In the genomic region with DNA sequence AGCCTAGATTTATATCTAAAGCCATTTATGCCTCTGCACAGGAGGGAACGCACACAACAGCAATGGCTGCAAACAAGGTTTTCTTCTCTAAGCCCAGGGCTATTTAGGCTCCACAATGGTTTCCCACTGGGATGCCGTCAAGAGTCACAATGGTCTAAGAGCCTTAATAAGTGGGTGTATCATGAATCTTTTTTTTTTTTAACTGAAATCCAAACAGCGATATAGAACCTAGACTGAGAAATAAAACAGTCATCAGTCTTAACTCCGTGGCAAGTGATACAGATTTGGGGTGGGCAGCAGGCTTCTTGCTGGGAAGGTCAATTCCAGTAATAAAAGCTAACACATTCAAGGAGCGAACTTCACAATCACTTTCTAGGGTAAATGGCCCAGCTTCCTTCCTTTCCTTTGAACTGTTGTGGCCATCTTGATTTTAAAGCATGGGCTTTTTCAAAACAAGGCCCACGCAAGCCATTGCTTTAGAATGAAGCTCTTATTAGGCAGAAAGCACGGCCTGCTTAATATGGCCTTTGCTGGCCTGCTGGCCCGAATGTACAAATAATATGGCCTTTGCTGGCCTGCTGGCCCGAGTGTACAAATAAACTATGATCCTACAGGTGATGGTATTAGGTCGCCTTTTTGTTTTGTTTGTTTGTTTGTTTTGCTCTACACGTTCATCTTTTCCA, we compare ENCODE assay signal across 19 mouse cellular contexts. TPM values are rescaled to one million over a fixed set of nuclear protein-coding genes. Genes with fewer than 3 reads are reported as not detected.
DNase-seq lines count a peak whose midpoint lies in the region; ATAC-seq and TF ChIP-seq lines count a peak whose summit lies in the region.
"Had no signal": no experiment of that assay in that cellular context is flagged by ENCODE, and none has a peak within 500 bp of the region (broad histone marks: within the 10 kb centered on the region; RNA-seq: fewer than 3 reads in every experiment).

No protein-coding gene starts in this region.

- peaks cover 8% of the 10 kb centered on the region; the same call in 1 of the 2 replicates for H3K36me3 ChIP-seq in forebrain, embryonic 10.5 days (replicated peaks)
- no peaks in the 10 kb centered on the region for H3K36me3 ChIP-seq in forebrain, embryonic 11.5 days (ENCODE audit: control insufficient read depth, insufficient read depth, low read length)
- H3K36me3 ChIP-seq in neural tube, embryonic 11.5 days (ENCODE audit: control insufficient read depth, insufficient read depth, low read length) = no peaks in the 10 kb centered on the region
- no peaks in the 10 kb centered on the region for H3K36me3 ChIP-seq in hindbrain, postnatal 0 days (ENCODE audit: insufficient read depth, low read length)
- H3K36me3 ChIP-seq: hindbrain, embryonic 15.5 days; limb, embryonic 15.5 days had no signal

- H3K27ac ChIP-seq in forebrain, embryonic 10.5 days = no peak overlapping the region
- no peak overlapping the region for H3K27ac ChIP-seq in forebrain, embryonic 11.5 days (ENCODE audit: low read depth, low read length)
- no peak overlapping the region for H3K27ac ChIP-seq in neural tube, embryonic 11.5 days (ENCODE audit: low read depth, low read length)
- H3K27ac ChIP-seq in hindbrain, postnatal 0 days = no peak overlapping the region
- H3K27ac ChIP-seq: gastrocnemius, adult 2 months; hindbrain, embryonic 15.5 days; limb, embryonic 15.5 days had no signal

- H3K27me3 ChIP-seq in forebrain, embryonic 10.5 days (ENCODE audit: poor library complexity, severe bottlenecking) = peaks cover 94% of the 10 kb centered on the region
- peaks cover 34% of the 10 kb centered on the region for H3K27me3 ChIP-seq in forebrain, embryonic 11.5 days (ENCODE audit: control insufficient read depth, insufficient read depth, low read length)
- H3K27me3 ChIP-seq in neural tube, embryonic 11.5 days (ENCODE audit: control insufficient read depth, insufficient read depth, low read length) = no peaks in the 10 kb centered on the region
- H3K27me3 ChIP-seq in hindbrain, postnatal 0 days (ENCODE audit: insufficient read depth, low read length) = no peaks in the 10 kb centered on the region
- H3K27me3 ChIP-seq: limb, embryonic 15.5 days had no signal

- 38% methylated on average over 11 of the region's 11 CpGs for WGBS in forebrain, embryonic 10.5 days
- WGBS in forebrain, embryonic 11.5 days = 25% methylated on average over 11 of the region's 11 CpGs
- 32% methylated on average over 11 of the region's 11 CpGs for WGBS in neural tube, embryonic 11.5 days
- 37% methylated on average over 11 of the region's 11 CpGs for WGBS in hindbrain, postnatal 0 days

- no peak overlapping the region for H3K4me2 ChIP-seq in forebrain, embryonic 11.5 days (ENCODE audit: low read depth, low read length, severe bottlenecking)
- no peak overlapping the region for H3K4me2 ChIP-seq in neural tube, embryonic 11.5 days (ENCODE audit: low read depth)
- no peak overlapping the region for H3K4me2 ChIP-seq in hindbrain, postnatal 0 days (ENCODE audit: low read depth, low read length)
- H3K4me2 ChIP-seq: hindbrain, embryonic 15.5 days; limb, embryonic 15.5 days had no signal

- no peak overlapping the region for H3K4me3 ChIP-seq in forebrain, embryonic 10.5 days
- no peak overlapping the region for H3K4me3 ChIP-seq in forebrain, embryonic 11.5 days (ENCODE audit: low read depth, low read length)
- no peak overlapping the region for H3K4me3 ChIP-seq in neural tube, embryonic 11.5 days (ENCODE audit: low read depth, low read length)
- no peak overlapping the region for H3K4me3 ChIP-seq in hindbrain, postnatal 0 days (ENCODE audit: low read length)
- H3K4me3 ChIP-seq: erythroblast, embryonic 14.5 days; gastrocnemius, adult 2 months; hindbrain, embryonic 15.5 days; limb, embryonic 15.5 days; megakaryocyte, embryonic 14.5 days had no signal

- H3K4me1 ChIP-seq in forebrain, embryonic 10.5 days = peaks cover 16% of the 10 kb centered on the region
- H3K4me1 ChIP-seq in forebrain, embryonic 11.5 days (replicated peaks; ENCODE audit: control insufficient read depth, insufficient read depth, low read length) = 0 out of 2 replicates have a peak, but pooled peaks cover 3% of the 10 kb centered on the region
- H3K4me1 ChIP-seq in neural tube, embryonic 11.5 days (ENCODE audit: control insufficient read depth, insufficient read depth, low read length) = peaks cover 5% of the 10 kb centered on the region; the same call in 1 of the 2 replicates
- H3K4me1 ChIP-seq in hindbrain, postnatal 0 days (ENCODE audit: insufficient read depth, low read length) = no peaks in the 10 kb centered on the region
- H3K4me1 ChIP-seq: limb, embryonic 15.5 days had no signal

- peak; percentile 35 for DNase-seq in forebrain, embryonic 10.5 days (ENCODE audit: extremely low spot score, low spot score)
- no peak for DNase-seq in forebrain, embryonic 11.5 days (ENCODE audit: low spot score)
- peak; percentile 62 for DNase-seq in neural tube, embryonic 11.5 days (ENCODE audit: low spot score)
- no peak for DNase-seq in neural tube, embryonic 10.5 days (ENCODE audit: extremely low spot score, low spot score)
- peak; percentile 18 for DNase-seq in hindbrain, postnatal 0 days (ENCODE audit: low spot score)
- no peak for DNase-seq in lung, adult 18-20 months
- DNase-seq in kidney, postnatal 25 days = no peak
- no peak for DNase-seq in cerebellum, adult 11 months
- DNase-seq: adrenal gland, postnatal 25 days; cerebellum, adult 9-10 months; gastrocnemius, adult 2 months; kidney, adult 18-20 months; kidney, postnatal 14 days; lung, postnatal 14 days; thymus, postnatal 25 days had no signal

- H3K9ac ChIP-seq in forebrain, embryonic 11.5 days (ENCODE audit: low read length) = no peak overlapping the region
- no peak overlapping the region for H3K9ac ChIP-seq in neural tube, embryonic 11.5 days (ENCODE audit: low read length)
- H3K9ac ChIP-seq in hindbrain, postnatal 0 days (replicated peaks; ENCODE audit: low read length) = no peak overlapping the region
- H3K9ac ChIP-seq: hindbrain, embryonic 15.5 days; limb, embryonic 15.5 days had no signal

- no peaks in the 10 kb centered on the region for H3K9me3 ChIP-seq in forebrain, embryonic 10.5 days
- no peaks in the 10 kb centered on the region for H3K9me3 ChIP-seq in forebrain, embryonic 11.5 days (ENCODE audit: control insufficient read depth, low read length)
- H3K9me3 ChIP-seq in neural tube, embryonic 11.5 days (ENCODE audit: control insufficient read depth, low read length) = no peaks in the 10 kb centered on the region
- H3K9me3 ChIP-seq in hindbrain, postnatal 0 days (ENCODE audit: low read length) = no peaks in the 10 kb centered on the region
- H3K9me3 ChIP-seq: hindbrain, embryonic 15.5 days; limb, embryonic 15.5 days; megakaryocyte, embryonic 14.5 days had no signal

- ATAC-seq in forebrain, embryonic 11.5 days (replicated peaks; ENCODE audit: low FRiP score) = no peak
- ATAC-seq in neural tube, embryonic 11.5 days (ENCODE audit: insufficient read depth, low FRiP score, low TSS enrichment) = peak; percentile 71
- ATAC-seq in hindbrain, postnatal 0 days = no peak

- TF ChIP-seq CTCF in hindbrain, postnatal 0 days (IDR thresholded peaks at IDR 0.05; ENCODE audit: low read depth) = no peak

RNA-seq across cellular contexts. Expression of a gene that starts 39.4 kb away (rescaled TPM):
- polyA plus RNA-seq in forebrain, embryonic 10.5 days (2016; fragmentation: Nextera tagmentation; extraction: Ambion mirVana) = 3.7 and 3.9 TPM in 2 replicates
- polyA plus RNA-seq in forebrain, embryonic 11.5 days (2014; fragmentation: Nextera tagmentation; extraction: Ambion mirVana) = 1.9 and 2.5 TPM in 2 replicates
- 2.1 and 2.6 TPM in 2 replicates for polyA plus RNA-seq in neural tube, embryonic 11.5 days (2014; fragmentation: Nextera tagmentation; extraction: Ambion mirVana)
- total RNA-seq in hindbrain, postnatal 0 days (2014; rRNA removed) = 2.5 and 2.6 TPM in 2 replicates
- 1.8 and 2.0 TPM in 2 replicates for polyA plus RNA-seq in hindbrain, postnatal 0 days (2015; fragmentation: Nextera tagmentation; extraction: Ambion mirVana)
- polyA plus RNA-seq: erythroblast, embryonic 14.5 days had no signal

RNA-seq across cellular contexts. Expression of a gene that starts 59.5 kb away (rescaled TPM):
- 11.2 and 11.8 TPM in 2 replicates for polyA plus RNA-seq in forebrain, embryonic 10.5 days (2016; fragmentation: Nextera tagmentation; extraction: Ambion mirVana)
- polyA plus RNA-seq in forebrain, embryonic 11.5 days (2014; fragmentation: Nextera tagmentation; extraction: Ambion mirVana) = 10.7 and 11.4 TPM in 2 replicates
- polyA plus RNA-seq in neural tube, embryonic 11.5 days (2014; fragmentation: Nextera tagmentation; extraction: Ambion mirVana) = 15.2 and 16.9 TPM in 2 replicates
- 4.9 and 6.6 TPM in 2 replicates for total RNA-seq in hindbrain, postnatal 0 days (2014; rRNA removed)
- polyA plus RNA-seq in hindbrain, postnatal 0 days (2015; fragmentation: Nextera tagmentation; extraction: Ambion mirVana) = 26.3 and 27.7 TPM in 2 replicates

Comparison
In these comparisons a context has a peak if more than half of its experiments do, and no peak if none do; other contexts are left out.
1. DNase-seq: peak in forebrain, embryonic 10.5 days (single experiment), neural tube, embryonic 11.5 days (single experiment) and hindbrain, postnatal 0 days (single experiment); none in forebrain, embryonic 11.5 days (single experiment), neural tube, embryonic 10.5 days (single experiment), lung, adult 18-20 months (0 of 2), kidney, postnatal 25 days (0 of 2) and cerebellum, adult 11 months (single experiment).